Mouse (Mus musculus) gastrocnemius, adult 8-10 months (tissue): ENCODE results near the gene Stra8. TPM values are rescaled to one million over a fixed set of nuclear protein-coding genes. Genes with fewer than 3 reads are reported as not detected.

Source experiments
- DNase-seq, 2 experiments: peaks; one replicate each; pipeline ENCODE4 v3.0.0; 2022; ENCODE audit warnings: low spot score in 2 of 2
- total RNA-seq, 4 experiments: library from RNA; stranded (reverse); gene quantifications; 2 replicates each; pipeline ENCODE4 v1.2.4; 2022

Gene Stra8
- total RNA-seq, 4 experiments from 2014 or later: not detected

DNA sequence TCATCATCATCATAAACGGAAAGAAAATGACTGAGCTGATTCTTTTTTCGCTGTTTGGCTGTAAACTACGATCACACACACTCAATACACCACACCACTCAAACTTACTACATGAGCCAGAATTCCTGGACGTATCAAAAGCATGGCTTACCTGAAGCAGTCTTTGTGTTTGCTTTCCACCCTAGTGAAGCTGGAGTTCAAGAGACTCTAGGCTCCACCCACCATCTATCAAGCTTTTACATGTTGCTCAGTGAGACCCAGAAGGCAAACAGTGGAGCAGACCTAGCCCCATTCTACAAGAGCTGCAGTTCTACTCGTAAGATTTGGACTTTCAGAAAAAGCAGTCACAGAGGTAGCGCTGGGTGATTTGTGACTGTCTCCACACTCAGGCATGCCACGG is 17.4 kb upstream of the Stra8 start:
- DNase-seq: no peak

- DNase-seq: no peak
Observed at GRCm38 (mm10) chr6:34903441-34903840, 16.5 kb upstream of the Stra8 start.

DNA sequence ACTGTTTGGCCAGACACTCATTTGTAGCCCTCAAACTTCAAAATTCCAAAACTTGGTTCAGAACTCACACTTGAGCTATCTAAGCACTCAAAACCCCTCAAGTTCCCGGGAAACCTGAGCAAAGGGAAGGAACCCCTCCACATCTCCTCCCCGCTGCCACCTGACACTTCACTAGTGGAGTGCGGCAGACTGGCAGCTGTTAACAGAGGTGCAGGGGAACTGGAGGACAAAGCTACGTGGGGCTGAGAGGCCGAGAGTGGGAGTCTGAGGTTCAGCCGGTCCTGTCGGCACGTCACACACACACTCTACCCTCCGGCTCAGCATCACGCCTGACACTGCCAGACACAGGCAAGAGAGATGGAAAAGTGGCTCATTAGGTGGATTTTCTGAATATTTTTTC is 16.1 kb upstream of the Stra8 start:
- DNase-seq: no peak

GRCm38 (mm10) chr6:34904361-34904760 is 15.6 kb upstream of the Stra8 start:
- DNase-seq: no peak

- DNase-seq: no peak
Observed at GRCm38 (mm10) chr6:34906125-34906524, 13.8 kb upstream of the Stra8 start.

DNA sequence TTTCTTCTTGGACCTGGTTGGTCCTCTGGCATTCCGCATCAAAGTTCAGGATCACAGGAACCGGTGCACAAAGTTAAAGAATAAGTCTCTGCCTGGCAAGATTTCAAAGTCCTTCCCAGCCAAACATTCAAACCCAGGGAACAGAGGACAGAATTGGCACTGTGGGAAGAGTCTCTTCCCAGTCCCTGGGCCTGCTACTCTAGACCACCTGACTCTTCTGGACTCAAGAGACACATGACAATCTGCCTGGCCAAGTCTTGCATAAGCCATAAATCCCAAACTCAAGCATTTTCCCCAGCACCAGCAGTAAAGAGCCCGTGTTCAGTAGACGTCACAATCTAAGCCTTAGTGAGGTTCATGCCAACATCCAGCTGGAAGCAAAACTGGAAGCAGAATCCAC is 13.3 kb upstream of the Stra8 start:
- DNase-seq: no peak

DNA sequence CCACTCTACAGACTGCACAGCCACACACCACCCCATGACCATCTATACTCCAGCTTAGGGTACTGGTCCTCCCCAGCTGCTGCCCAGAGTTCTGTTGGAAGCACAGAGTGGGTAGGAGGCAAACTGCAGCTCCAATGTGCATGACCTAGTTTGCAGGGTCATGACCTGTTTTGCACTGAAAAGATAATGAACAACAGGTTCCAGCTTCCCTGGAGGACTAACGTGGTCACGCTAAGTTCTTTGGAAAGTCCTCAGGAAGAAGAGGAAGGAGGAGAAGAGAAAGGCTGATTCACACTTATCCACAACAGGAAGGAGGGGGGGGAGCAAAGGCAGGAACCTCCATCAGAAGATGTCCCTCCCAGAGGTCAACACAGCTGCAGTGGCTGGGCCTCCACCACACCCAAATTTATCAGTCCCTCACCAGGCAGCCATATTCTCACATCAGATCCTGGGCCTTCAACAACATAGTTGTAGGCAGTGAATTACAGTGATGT is 12.8 kb upstream of the Stra8 start:
- no peak for DNase-seq

- no peak for DNase-seq
Observed at GRCm38 (mm10) chr6:34907696-34908260, 12.2 kb upstream of the Stra8 start.

- DNase-seq: no peak
Observed at GRCm38 (mm10) chr6:34909631-34910345, 10.2 kb upstream of the Stra8 start.

DNA sequence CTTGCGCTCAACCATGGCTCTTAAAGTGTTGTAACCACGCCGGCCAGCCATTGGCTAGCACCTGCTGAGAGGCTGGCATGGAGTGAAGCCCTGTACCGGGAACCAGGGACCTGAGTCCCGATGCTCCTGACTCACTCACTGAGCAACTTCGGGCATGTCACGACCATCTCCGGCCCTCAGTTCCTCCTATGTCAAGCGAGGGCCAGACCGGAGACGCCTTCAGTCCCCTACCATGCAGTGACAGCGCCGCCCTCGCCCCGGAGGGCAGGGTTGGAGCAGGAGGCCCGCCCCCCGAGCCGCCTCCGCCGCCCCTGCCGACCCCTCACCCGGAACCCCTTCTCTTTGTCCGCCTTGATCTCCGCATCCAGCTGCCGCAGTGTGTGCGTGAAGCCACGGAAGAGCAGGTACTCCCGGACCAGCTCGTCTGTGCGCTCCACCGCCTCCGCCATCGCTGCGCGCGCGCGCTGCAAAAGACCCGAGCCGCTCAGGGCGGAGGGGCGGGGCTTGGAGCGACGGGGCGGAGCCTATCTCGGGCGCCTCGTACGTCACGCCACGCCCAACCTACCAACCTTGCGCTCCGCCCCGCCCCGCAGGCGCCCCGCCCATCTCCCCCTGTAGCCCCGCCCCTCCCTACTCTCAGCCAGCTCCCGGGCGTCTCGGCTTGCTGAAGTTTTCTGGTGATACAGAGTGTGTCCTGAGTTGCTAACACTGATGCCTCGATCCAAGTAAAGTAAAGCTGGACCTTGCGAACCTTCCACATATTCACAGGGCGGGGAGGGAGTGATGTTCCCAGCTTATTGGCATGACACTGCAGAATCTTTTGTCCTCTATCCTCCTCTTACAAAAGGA is 9.4 kb upstream of the Stra8 start, which contains the start of gene Wdr91:
TSS of gene Wdr91 (minus strand) at position 506 of the 849 bp plus-strand sequence.
- peak; percentile 89 to 90 for DNase-seq

GRCm38 (mm10) chr6:34913341-34914040 is 6.5 kb upstream of the Stra8 start:
- no peak for DNase-seq

DNA sequence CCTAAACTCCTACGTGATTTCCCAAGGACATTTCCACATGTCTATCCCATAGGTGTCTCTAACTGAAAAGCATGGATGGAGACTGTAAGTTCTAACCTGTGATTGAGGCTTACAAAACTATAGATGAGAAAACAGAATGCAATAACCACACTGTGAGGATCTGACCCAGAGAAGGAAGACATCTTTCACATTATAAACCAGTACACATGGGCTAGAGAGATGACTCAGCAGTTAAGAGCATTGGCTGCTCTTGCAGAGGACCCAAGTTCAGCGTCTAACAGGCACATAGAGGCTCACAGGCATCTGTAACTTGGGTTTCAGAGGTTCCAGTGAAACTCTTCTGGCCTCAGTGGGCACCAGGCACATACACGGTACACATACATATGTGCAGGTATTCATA is 5.5 kb upstream of the Stra8 start:
- DNase-seq: no peak

- no peak for DNase-seq
Observed at GRCm38 (mm10) chr6:34919146-34919545, 817 bp upstream of the Stra8 start.

DNA sequence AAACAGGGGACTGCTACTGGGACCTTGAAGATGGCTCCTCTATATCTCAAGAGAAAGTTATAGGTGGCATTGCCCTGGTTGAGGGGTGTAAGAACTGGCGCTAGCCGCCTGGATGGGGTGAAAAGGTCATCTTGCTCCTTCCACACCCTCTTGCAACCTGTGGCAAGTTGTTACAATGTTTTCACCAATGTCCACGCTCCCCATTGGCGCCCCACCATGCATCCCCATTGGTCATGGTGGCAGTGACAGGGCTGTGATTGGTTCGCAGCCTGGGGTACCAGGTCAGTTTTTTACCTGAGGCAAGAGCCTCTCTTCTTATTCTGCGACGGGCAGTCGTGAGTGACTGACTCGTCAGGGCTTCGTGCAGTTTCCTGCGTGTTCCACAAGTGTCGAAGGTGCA is 668 bp downstream of the Stra8 start:
- no peak for DNase-seq

DNA sequence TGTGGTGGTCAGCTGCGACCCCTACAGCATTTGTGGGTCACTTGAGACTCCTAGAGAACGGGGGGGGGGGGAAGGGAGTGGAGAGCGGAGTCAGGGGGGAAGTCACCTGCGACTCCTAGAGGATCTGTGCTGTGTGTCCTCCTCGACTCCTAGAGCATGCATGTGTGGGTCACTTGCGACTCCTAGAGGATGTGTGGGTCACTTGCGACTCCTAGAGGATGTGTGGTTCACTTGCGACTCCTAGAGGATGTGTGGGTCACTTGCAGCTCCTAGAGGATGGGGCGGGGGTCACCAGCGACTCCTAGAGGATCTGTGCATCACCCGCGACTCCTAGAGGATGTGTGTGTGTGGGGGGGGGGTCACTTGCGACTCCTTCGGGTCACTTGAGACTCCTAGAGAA is 2.0 kb downstream of the Stra8 start:
- no peak for DNase-seq

GRCm38 (mm10) chr6:34927156-34927555 is 7.2 kb downstream of the Stra8 start:
- peak; percentile 52 to 64 for DNase-seq

- no peak for DNase-seq
Observed at GRCm38 (mm10) chr6:34927594-34927993, 7.6 kb downstream of the Stra8 start.

- DNase-seq: no peak
Observed at GRCm38 (mm10) chr6:34932633-34933032, 12.7 kb downstream of the Stra8 start.

DNA sequence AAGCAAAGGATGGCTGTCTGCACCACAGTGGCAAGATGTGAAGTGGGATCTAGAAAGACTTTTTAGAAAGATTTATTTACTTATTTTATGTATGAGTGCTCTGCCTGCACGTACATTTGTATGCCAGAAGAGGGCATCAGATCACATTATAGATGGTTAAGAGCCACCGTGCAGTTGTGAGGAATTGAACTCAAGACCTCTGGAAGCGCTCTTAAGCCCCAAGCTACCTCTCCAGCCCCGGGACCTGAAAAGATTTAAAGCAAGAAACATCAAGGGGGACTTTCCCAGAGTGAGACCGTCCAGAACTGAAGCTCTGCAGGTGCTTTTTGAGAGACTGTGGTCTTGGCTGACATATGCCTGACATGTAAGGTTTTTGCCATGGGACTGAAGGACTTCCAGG is 16.8 kb downstream of the Stra8 start:
- DNase-seq: no peak

DNA sequence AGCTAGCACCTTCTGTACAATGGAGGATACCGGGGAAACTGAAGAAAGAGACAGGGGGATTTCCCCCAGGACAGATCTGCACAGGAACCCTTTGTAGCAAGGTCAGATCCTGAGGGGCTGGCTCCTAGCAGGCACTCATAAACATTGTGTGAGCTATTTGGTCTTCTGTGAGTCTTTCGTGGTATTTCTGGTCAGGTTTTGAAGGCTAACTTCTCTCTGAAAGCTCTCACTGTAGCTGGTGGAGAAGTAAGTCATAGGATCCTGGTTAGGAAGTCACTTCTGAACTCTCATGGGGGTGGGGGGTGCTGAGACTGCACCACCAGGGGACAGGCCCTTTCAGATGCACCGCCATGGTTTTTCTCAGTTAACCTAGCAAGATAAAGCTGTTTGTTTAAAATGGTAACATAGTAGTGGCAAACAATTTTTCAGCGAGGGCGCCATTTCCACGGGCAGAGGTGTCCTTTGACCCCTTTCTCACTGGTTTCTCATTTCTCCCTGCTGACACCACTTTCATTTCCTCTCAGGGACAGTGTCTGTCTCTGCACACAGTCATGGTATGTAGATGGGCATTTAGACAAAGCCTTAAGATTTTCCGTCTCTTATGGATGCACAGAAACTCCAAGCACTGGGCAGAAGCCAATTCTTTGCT is 18.4 kb downstream of the Stra8 start:
- DNase-seq: no peak

- DNase-seq: no peak
Observed at GRCm38 (mm10) chr6:34938929-34939325, 19.0 kb downstream of the Stra8 start.
